Mouse (Mus musculus) neutrophil, adult 65 days (primary cell): Measurements from ENCODE around the gene Cox6b1. TPM values are rescaled to one million over a fixed set of nuclear protein-coding genes. Genes with fewer than 3 reads are reported as not detected.

Experiments
- total RNA-seq: library from RNA; stranded (reverse); gene quantifications from 2 replicates; pipeline ENCODE4 v1.2.4, GENCODE M21; 2023

The Cox6b1 gene
- 220 and 238 TPM in 2 replicates for total RNA-seq

GRCm38 (mm10) chr7:30625530-30626384, at the start of gene Cox6b1:
TSS of gene Cox6b1 (minus strand) at chr7:30626151.

GRCm38 (mm10) chr7:30671480-30671879, 45.5 kb upstream of the Cox6b1 start, which contains the start of gene Pmis2:
TSS of gene Pmis2 (minus strand) at chr7:30671605.

GRCm38 (mm10) chr7:30664529-30665200, 38.7 kb upstream of the Cox6b1 start, which contains the start of gene Haus5:
TSS of gene Haus5 (minus strand) at chr7:30664994.

GRCm38 (mm10) chr7:30649591-30650540, 23.9 kb upstream of the Cox6b1 start, which contains the start of gene Rbm42:
TSS of gene Rbm42 (minus strand) at chr7:30650317.

GRCm38 (mm10) chr7:30635752-30636151, 9.8 kb upstream of the Cox6b1 start, which contains the start of gene Etv2:
TSS of gene Etv2 (minus strand) at chr7:30635852.

GRCm38 (mm10) chr7:30612654-30613402, 13.1 kb downstream of the Cox6b1 start, which contains the start of gene Upk1a:
TSS of gene Upk1a (minus strand) at chr7:30612847.

GRCm38 (mm10) chr7:30598786-30599185, 27.2 kb downstream of the Cox6b1 start, which contains the start of gene Zbtb32:
TSS of gene Zbtb32 (minus strand) at chr7:30598909.

GRCm38 (mm10) chr7:30588676-30589434, 37.1 kb downstream of the Cox6b1 start, which contains the start of gene Kmt2b:
TSS of gene Kmt2b (minus strand) at chr7:30588726.

Other genes with a start within 250 kb of the Cox6b1 start
- gene Tyrobp, start 212.4 kb downstream of the Cox6b1 start, total RNA-seq, result 2,000 and 2,325 TPM in 2 replicates
- gene Hcst, start 206.3 kb downstream of the Cox6b1 start, total RNA-seq, result 115 and 126 TPM in 2 replicates
- 82.7 and 113 TPM in 2 replicates for gene Nfkbid, start 204.4 kb downstream of the Cox6b1 start, total RNA-seq
- 0.25 TPM in 1 of 2 replicates, not detected in the other for gene Aplp1, start 180.6 kb downstream of the Cox6b1 start, total RNA-seq
- gene Kirrel2, start 168.5 kb downstream of the Cox6b1 start, total RNA-seq, result not detected in 2 replicates
- gene Nphs1, start 167.8 kb downstream of the Cox6b1 start, total RNA-seq, result not detected in 2 replicates
- gene Prodh2, start 132.5 kb downstream of the Cox6b1 start, total RNA-seq, result not detected in 2 replicates
- 9.4 and 16.2 TPM in 2 replicates for gene Arhgap33, start 91.1 kb downstream of the Cox6b1 start, total RNA-seq
- 2.6 and 4.0 TPM in 2 replicates for gene Hspb6, start 74.0 kb downstream of the Cox6b1 start, total RNA-seq
- gene Proser3, start 73.9 kb downstream of the Cox6b1 start, total RNA-seq, result 2.2 and 3.3 TPM in 2 replicates
- gene Lin37, start 66.3 kb downstream of the Cox6b1 start, total RNA-seq, result 28.0 and 29.5 TPM in 2 replicates
- gene U2af1l4, start 62.9 kb downstream of the Cox6b1 start, total RNA-seq, result 38.4 and 45.2 TPM in 2 replicates
- gene Gm49396, start 62.8 kb downstream of the Cox6b1 start, total RNA-seq, result 1.3 and 2.7 TPM in 2 replicates
- gene Psenen, start 62.5 kb downstream of the Cox6b1 start, total RNA-seq, result 115 TPM in 2 replicates
- 3.5 and 6.1 TPM in 2 replicates for gene Igflr1, start 60.7 kb downstream of the Cox6b1 start, total RNA-seq
- gene Kmt2b, start 37.4 kb downstream of the Cox6b1 start, total RNA-seq, result 47.8 and 65.1 TPM in 2 replicates
- 0.29 TPM in 1 of 2 replicates, not detected in the other for gene Zbtb32, start 27.2 kb downstream of the Cox6b1 start, total RNA-seq
- not detected in 2 replicates for gene Upk1a, start 13.3 kb downstream of the Cox6b1 start, total RNA-seq
- not detected in 2 replicates for gene Etv2, start 9.7 kb upstream of the Cox6b1 start, total RNA-seq
- gene Rbm42, start 24.2 kb upstream of the Cox6b1 start, total RNA-seq, result 88.7 and 91.5 TPM in 2 replicates
- gene Haus5, start 38.8 kb upstream of the Cox6b1 start, total RNA-seq, result 17.9 and 25.1 TPM in 2 replicates
- gene Pmis2, start 45.5 kb upstream of the Cox6b1 start, total RNA-seq, result not detected in 2 replicates
- not detected in 2 replicates for gene 2200002J24Rik, start 72.8 kb upstream of the Cox6b1 start, total RNA-seq
- not detected in 2 replicates for gene Atp4a, start 86.1 kb upstream of the Cox6b1 start, total RNA-seq
- gene Tmem147, start 103.4 kb upstream of the Cox6b1 start, total RNA-seq, result 17.2 and 23.5 TPM in 2 replicates
- not detected in 2 replicates for gene Gapdhs, start 117.5 kb upstream of the Cox6b1 start, total RNA-seq
- gene Sbsn, start 125.3 kb upstream of the Cox6b1 start, total RNA-seq, result 0.16 and 0.57 TPM in 2 replicates
- gene Dmkn, start 137.6 kb upstream of the Cox6b1 start, total RNA-seq, result 2.3 and 3.3 TPM in 2 replicates
- gene Krtdap, start 161.7 kb upstream of the Cox6b1 start, total RNA-seq, result not detected in 2 replicates
- 31.3 and 40.2 TPM in 2 replicates for gene Ffar2, start 197.6 kb upstream of the Cox6b1 start, total RNA-seq
- gene Ffar3, start 230.0 kb upstream of the Cox6b1 start, total RNA-seq, result not detected in 2 replicates
- gene Ffar1, start 235.4 kb upstream of the Cox6b1 start, total RNA-seq, result not detected in 2 replicates